Mouse (Mus musculus): ENCODE measurements around the gene Tdrd3. TPM values are rescaled to one million over a fixed set of nuclear protein-coding genes. Genes with fewer than 3 reads are reported as not detected.

Gene Tdrd3
- total RNA-seq, 2 experiments from 2014 or later = 25.4 to 29.4 TPM

GRCm38 (mm10) chr14:87549986-87550385, 133.5 kb downstream of the Tdrd3 start:
- DNase-seq = no peak
- intact Hi-C loops (cut with DNase I) = no loop called here

GRCm38 (mm10) chr14:87552211-87552610, 135.8 kb downstream of the Tdrd3 start:
- intact Hi-C loops (cut with DNase I) = no loop called here
- no peak for DNase-seq

DNA sequence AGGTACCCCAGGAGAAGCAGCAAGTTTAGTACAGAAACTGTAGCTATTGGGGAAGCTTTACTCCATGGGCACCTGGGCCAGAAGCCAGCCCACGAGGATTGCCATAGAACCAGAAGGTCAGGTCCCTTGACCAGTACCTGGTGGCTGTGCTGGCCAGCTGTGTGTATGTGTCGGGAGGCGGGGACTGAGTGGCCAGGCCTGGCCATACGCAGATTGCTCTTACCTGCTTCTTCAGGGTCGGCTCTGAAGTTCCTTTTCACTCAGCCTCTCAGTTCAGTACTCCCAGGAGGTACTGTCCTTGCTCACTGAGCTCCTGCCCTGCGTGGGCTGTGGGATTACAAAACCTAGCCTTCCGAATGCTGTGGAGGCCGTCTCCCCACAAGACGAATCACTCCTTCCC, 147.4 kb downstream of the Tdrd3 start:
- intact Hi-C loops (cut with DNase I) = no loop called here
- no peak for DNase-seq

- DNase-seq = no peak
- intact Hi-C loops (cut with DNase I) = no loop called here
These were observed 149.8 kb downstream of the Tdrd3 start for GRCm38 (mm10) chr14:87566211-87566610.

DNA sequence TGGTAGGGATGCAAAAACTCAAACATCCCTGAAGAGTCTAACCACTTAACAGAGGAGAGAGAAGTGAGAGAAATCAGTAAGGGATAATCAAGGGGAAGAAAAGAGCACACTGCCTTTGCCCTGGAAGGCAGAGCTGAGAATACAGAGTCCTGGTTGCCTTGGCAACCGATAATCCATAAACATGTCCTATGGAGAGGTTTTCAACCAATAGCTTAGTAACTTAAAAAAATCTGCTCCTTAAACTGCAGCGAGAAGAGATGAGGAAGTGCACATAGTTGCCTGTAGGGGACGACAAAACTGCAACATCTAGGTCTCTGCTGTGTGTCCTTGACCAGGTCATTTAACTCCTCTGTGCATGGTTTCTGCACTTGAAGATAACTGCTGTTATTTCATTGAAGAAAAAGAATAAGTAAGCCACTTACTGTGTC, 150.6 kb downstream of the Tdrd3 start:
- intact Hi-C loops (cut with DNase I) = no loop called here
- no peak for DNase-seq

- intact Hi-C loops (cut with DNase I) = no loop called here
- peak; percentile 11 to 16 for DNase-seq
These were observed 151.4 kb downstream of the Tdrd3 start for GRCm38 (mm10) chr14:87567626-87568446.

- DNase-seq = peak; percentile 24 to 51
- intact Hi-C loops (cut with DNase I) = no loop called here
These were observed 152.0 kb downstream of the Tdrd3 start for GRCm38 (mm10) chr14:87568447-87568908.

DNA sequence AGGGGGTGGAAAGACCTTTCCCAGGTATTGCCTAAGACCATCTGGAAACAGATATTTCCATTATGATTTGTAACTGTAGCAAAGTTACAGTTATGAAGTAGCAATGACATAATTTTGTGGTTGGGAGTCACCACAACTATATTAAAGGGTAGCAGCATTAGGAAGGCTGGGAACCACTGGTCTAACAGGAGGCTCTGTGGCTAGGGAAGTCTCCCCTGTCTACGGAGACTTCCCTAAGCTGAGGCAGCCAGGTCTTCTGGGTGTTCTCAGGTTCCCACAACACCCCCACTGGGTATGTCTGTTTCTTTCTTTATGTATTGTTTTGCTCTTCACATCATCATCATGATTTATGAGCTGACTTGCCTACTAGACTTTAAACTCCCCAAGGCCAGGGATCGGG, 153.0 kb downstream of the Tdrd3 start:
- intact Hi-C loops (cut with DNase I) = no loop called here

GRCm38 (mm10) chr14:87572453-87572852, 156.0 kb downstream of the Tdrd3 start:
- no peak for DNase-seq
- intact Hi-C loops (cut with DNase I) = no loop called here

More for the DNA sequence above, 153.0 kb downstream of the Tdrd3 start:
- DNase-seq = no peak

- intact Hi-C loops (cut with DNase I) = no loop called here
- no peak for DNase-seq
These were observed 166.2 kb downstream of the Tdrd3 start for GRCm38 (mm10) chr14:87582610-87583009.
